Mouse (Mus musculus): ENCODE results near the gene Clp1. TPM values are rescaled to one million over a fixed set of nuclear protein-coding genes. Genes with fewer than 3 reads are reported as not detected.

The Clp1 gene
- polyA plus RNA-seq, 1 experiment from 2014 or later: 26.7 TPM

GRCm38 (mm10) chr2:84695007-84695695 is 32.0 kb downstream of the Clp1 start:
- Histone ChIP-seq H3K27me3 (no peaks in the 10 kb centered on the region), H3K4me1 (replicated peaks) (no peaks in the 10 kb centered on the region), H3K27ac (no peak overlapping the region), H3K36me3 (peaks cover 56% of the 10 kb centered on the region), H3K9me3 (no peaks in the 10 kb centered on the region), H3K4me2 (no peak overlapping the region), H3K4me3 (no peak overlapping the region), H3K9ac (no peak overlapping the region)
- no peak for ATAC-seq (ENCODE audit: low FRiP score)
- WGBS: 95% methylated on average over 5 of the region's 5 CpGs

- Histone ChIP-seq H3K36me3 (peaks cover 89% of the 10 kb centered on the region), H3K4me1 (replicated peaks) (no peaks in the 10 kb centered on the region), H3K4me2 (no peak overlapping the region), H3K27me3 (no peaks in the 10 kb centered on the region), H3K27ac (no peak overlapping the region), H3K9me3 (no peaks in the 10 kb centered on the region), H3K4me3 (no peak overlapping the region), H3K9ac (no peak overlapping the region)
- 0 out of 2 replicates have a peak, but pooled peaks have one; percentile 25 for ATAC-seq (ENCODE audit: low FRiP score)
- 93% methylated on average over 12 of the region's 12 CpGs for WGBS
These were observed 37.1 kb downstream of the Clp1 start for GRCm38 (mm10) chr2:84690050-84690449.

DNA sequence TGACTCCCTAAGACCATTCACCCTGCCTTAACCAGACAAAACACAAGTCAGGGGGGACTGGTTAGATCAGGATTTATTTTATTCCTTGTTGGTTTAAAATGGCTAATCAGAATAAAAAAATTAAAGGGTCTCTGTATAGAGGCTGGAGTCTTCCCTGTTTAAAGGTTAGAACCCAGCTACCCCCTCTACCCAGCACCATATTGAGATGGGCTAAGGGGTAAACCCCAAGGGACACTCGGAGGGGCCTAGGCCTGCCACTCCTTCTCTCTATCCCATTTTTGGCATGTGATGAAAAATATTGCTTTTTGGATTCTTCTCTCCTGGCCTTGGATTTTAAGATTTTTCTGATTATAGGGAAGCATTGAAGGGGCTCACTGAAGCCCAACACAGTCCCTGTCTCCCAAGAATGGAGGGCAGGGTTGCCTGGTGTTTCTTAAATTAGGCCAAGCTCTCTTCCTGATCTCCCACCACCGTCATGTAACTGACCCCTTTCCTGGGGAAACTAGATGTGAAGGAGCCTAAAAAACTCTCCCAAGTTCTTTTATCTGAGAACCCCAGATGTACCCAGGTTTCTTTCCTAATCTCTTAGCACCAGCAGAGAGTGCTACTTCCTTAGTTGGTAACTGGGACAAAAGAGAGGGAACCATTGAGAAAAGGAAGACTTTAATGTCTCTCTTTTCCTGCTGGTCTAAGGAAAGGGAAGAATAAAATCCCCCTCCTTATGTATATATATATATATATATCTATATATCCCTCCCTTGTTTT is 38.9 kb downstream of the Clp1 start:
- Histone ChIP-seq H3K4me1 (replicated peaks) (no peaks in the 10 kb centered on the region), H3K9me3 (no peaks in the 10 kb centered on the region), H3K36me3 (peaks cover 83% of the 10 kb centered on the region), H3K27ac (no peak overlapping the region), H3K27me3 (no peaks in the 10 kb centered on the region), H3K9ac (no peak overlapping the region), H3K4me3 (no peak overlapping the region), H3K4me2 (no peak overlapping the region)
- WGBS: 79% methylated on average over 2 of the region's 2 CpGs
- ATAC-seq (ENCODE audit: low FRiP score): no peak; the same call in 1 of the 2 replicates

DNA sequence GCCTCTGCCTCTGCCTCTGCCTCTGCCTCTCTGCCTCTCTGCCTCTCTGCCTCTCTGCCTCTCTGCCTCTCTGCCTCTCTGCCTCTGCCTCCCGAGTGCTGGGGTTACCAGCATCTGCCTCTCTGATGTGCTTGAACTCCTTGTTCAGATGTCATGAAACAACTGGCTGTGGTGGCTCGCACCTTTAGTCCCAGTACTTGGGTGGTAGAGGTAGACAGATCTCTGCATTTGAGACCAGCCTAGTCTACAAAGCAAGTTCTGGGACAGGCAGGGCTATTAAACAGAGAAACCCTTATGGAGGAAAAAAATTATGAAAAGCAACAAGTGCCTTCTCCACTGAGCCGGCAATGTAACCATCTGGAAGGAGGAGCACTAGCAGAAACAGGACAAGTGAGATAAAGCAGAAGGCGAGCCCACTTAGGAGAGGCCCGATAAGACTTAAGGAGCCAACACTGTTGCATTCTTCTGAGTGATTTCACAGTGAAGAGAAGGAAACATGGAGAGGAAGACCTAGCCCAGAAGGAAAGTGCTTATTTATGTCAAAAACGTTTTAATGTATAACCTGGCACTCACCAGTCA is 44.5 kb downstream of the Clp1 start:
- no peak for ATAC-seq (ENCODE audit: low FRiP score)
- Histone ChIP-seq H3K9ac (no peak overlapping the region), H3K36me3 (peaks cover 38% of the 10 kb centered on the region), H3K4me1 (replicated peaks) (peaks cover 11% of the 10 kb centered on the region), H3K27ac (no peak overlapping the region), H3K9me3 (no peaks in the 10 kb centered on the region), H3K4me3 (no peak overlapping the region), H3K27me3 (no peaks in the 10 kb centered on the region), H3K4me2 (no peak overlapping the region)
- WGBS: 87% methylated on average over 6 of the region's 6 CpGs

DNA sequence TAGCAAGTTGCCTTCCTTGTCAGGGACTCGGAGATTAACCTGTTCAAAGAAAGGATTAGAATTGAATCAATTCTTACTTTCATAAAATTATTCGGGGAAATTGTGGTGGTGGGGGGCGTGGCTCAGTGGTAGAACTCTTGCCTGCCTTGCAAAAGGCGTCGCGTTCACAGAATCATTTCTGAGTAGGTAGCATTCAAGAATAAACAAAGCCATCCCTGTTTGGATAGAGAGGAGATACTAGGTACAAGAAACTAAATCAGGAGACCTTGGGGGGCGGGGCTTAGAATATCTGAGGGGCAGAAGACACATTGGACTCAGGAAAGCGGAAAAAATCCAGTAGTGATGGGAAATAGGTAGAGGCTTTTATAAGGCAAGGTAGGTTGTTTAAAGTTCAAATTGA is 48.1 kb downstream of the Clp1 start, which contains the start of gene Tmx2:
TSS of gene Tmx2 (minus strand) at position 125 of the 400 bp plus-strand sequence.
- peak within 1 kb of the TSS; percentile 89 for H3K27ac ChIP-seq
- 24% methylated on average over 8 of the region's 8 CpGs for WGBS
- ATAC-seq (ENCODE audit: low FRiP score): no peak
- H3K4me3 ChIP-seq: peak within 1 kb of the TSS; percentile 97
- no peaks in the 10 kb centered on the region for H3K27me3 ChIP-seq
- no peaks in the 10 kb centered on the region for H3K9me3 ChIP-seq
- H3K4me1 ChIP-seq (replicated peaks): peaks cover 29% of the 10 kb centered on the region
- H3K9ac ChIP-seq: peak within 1 kb of the TSS; percentile 89
- peak within 1 kb of the TSS; percentile 82 for H3K4me2 ChIP-seq
- H3K36me3 ChIP-seq: peaks cover 30% of the 10 kb centered on the region

GRCm38 (mm10) chr2:84677968-84678880 is 48.9 kb downstream of the Clp1 start, which contains the start of the genes Gm28635 and Med19:
Gm28635 (minus strand) TSS chr2:84678041.
Med19 (plus strand) TSS chr2:84678402.
- Histone ChIP-seq H3K9me3 (no peaks in the 10 kb centered on the region), H3K4me3 (peak within 1 kb of the TSS; percentile 97), H3K4me1 (replicated peaks) (peaks cover 29% of the 10 kb centered on the region), H3K27ac (peak within 1 kb of the TSS; percentile 89), H3K4me2 (peak within 1 kb of the TSS; percentile 82), H3K27me3 (no peaks in the 10 kb centered on the region), H3K36me3 (peaks cover 36% of the 10 kb centered on the region), H3K9ac (peak within 1 kb of the TSS; percentile 89)
- 0% methylated on average over 44 of the region's 44 CpGs for WGBS
- ATAC-seq (ENCODE audit: low FRiP score): peak; percentile 100

DNA sequence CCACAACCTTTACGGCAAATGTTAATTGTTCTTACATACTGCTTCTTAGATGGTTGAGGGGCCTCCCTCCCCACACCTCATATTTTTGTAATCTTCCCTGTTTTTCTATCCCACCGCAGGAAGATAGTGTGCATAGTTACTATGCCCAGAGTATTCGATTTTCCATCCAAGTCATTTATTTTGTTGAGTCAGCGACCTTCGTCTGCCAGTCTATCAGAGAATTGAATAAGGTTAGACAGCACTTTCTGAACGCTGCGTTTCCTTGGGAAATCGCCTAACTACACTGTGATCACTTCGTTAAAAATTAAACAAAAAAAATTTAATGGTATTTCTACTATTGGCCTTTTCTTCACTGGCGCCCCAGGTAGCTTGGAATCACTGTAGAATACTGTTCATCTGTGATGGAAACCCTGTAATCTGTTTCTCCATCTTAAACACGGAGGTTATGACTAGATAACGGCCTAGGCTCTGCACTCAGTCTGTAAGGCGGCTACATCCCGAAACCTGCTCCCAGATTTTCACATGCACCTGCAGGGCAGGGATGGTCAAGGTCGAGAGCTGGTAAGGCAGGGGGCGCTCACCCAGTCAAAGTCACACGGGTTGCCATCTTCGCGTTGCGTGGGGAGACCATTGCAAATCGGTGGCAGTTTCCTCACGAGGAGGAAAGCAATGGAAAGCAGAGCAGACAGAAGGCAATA is 49.7 kb downstream of the Clp1 start:
- Histone ChIP-seq H3K4me2 (peak overlapping the region; percentile 78), H3K9ac (peak overlapping the region; percentile 77), H3K9me3 (no peaks in the 10 kb centered on the region), H3K4me3 (peak overlapping the region; percentile 97), H3K36me3 (peaks cover 44% of the 10 kb centered on the region), H3K27ac (peak overlapping the region; percentile 89), H3K27me3 (no peaks in the 10 kb centered on the region), H3K4me1 (replicated peaks) (peaks cover 29% of the 10 kb centered on the region)
- ATAC-seq (ENCODE audit: low FRiP score): peak; percentile 74
- 10% methylated on average over 22 of the region's 22 CpGs for WGBS

MicroRNAs within 50 kb of the gene (microRNA counts, 519-probe panel; counts per million panel counts)
- microRNA mmu-miR-130a: 6,060 counts per million, percentile 97 among the panel's probes with 10 or more counts

Small RNA genes within 50 kb of the gene (microRNA-seq; reads per million reads assigned to microRNA genes)
- gene Mir130a: 27,154 reads per million, percentile 98 among the genes with 10 or more reads in this experiment

Other genes starting within 250 kb of the Clp1 start
- 38.6 and 39.2 TPM in 2 replicates for gene Ctnnd1, start 76.6 kb downstream of the Clp1 start, polyA plus RNA-seq (2015; fragmentation: Nextera tagmentation; extraction: Ambion mirVana)
- gene Btbd18, start 68.3 kb downstream of the Clp1 start, polyA plus RNA-seq (2015; fragmentation: Nextera tagmentation; extraction: Ambion mirVana): 0.28 and 0.29 TPM in 2 replicates
- 217 and 222 TPM in 2 replicates for gene Selenoh, start 56.6 kb downstream of the Clp1 start, polyA plus RNA-seq (2015; fragmentation: Nextera tagmentation; extraction: Ambion mirVana)
- gene Gm28635, start 49.3 kb downstream of the Clp1 start, polyA plus RNA-seq (2015; fragmentation: Nextera tagmentation; extraction: Ambion mirVana): not detected in 2 replicates
- gene Med19, start 48.9 kb downstream of the Clp1 start, polyA plus RNA-seq (2015; fragmentation: Nextera tagmentation; extraction: Ambion mirVana): 52.1 and 53.5 TPM in 2 replicates
- gene Tmx2, start 48.2 kb downstream of the Clp1 start, polyA plus RNA-seq (2015; fragmentation: Nextera tagmentation; extraction: Ambion mirVana): 256 and 260 TPM in 2 replicates
- 17.2 and 18.5 TPM in 2 replicates for gene Zdhhc5, start 12.2 kb downstream of the Clp1 start, polyA plus RNA-seq (2015; fragmentation: Nextera tagmentation; extraction: Ambion mirVana)
- gene Ypel4, start 6.7 kb upstream of the Clp1 start, polyA plus RNA-seq (2015; fragmentation: Nextera tagmentation; extraction: Ambion mirVana): 22.2 and 25.4 TPM in 2 replicates
- gene Gm19426, start 16.3 kb upstream of the Clp1 start, polyA plus RNA-seq (2015; fragmentation: Nextera tagmentation; extraction: Ambion mirVana): 5.2 and 7.0 TPM in 2 replicates
- 34.6 and 39.4 TPM in 2 replicates for gene Serping1, start 48.1 kb upstream of the Clp1 start, polyA plus RNA-seq (2015; fragmentation: Nextera tagmentation; extraction: Ambion mirVana)
- 16.8 and 17.6 TPM in 2 replicates for gene Ube2l6, start 71.5 kb upstream of the Clp1 start, polyA plus RNA-seq (2015; fragmentation: Nextera tagmentation; extraction: Ambion mirVana)
- not detected in 2 replicates for gene Smtnl1, start 95.3 kb upstream of the Clp1 start, polyA plus RNA-seq (2015; fragmentation: Nextera tagmentation; extraction: Ambion mirVana)
- gene Timm10, start 99.6 kb upstream of the Clp1 start, polyA plus RNA-seq (2015; fragmentation: Nextera tagmentation; extraction: Ambion mirVana): 59.2 and 61.9 TPM in 2 replicates
- 2.5 and 3.3 TPM in 2 replicates for gene Slc43a1, start 111.5 kb upstream of the Clp1 start, polyA plus RNA-seq (2015; fragmentation: Nextera tagmentation; extraction: Ambion mirVana)
- gene Rtn4rl2, start 159.4 kb upstream of the Clp1 start, polyA plus RNA-seq (2015; fragmentation: Nextera tagmentation; extraction: Ambion mirVana): 2.0 and 3.1 TPM in 2 replicates
- gene Slc43a3, start 209.2 kb upstream of the Clp1 start, polyA plus RNA-seq (2015; fragmentation: Nextera tagmentation; extraction: Ambion mirVana): 6.1 and 7.0 TPM in 2 replicates

All from hindbrain, embryonic 13.5 days (tissue).